Mouse (Mus musculus) embryonic fibroblast, embryonic 13.5 days (primary cell): ENCODE measurements around the gene Ndufs8.

Experiments
- CTCF ChIP-seq: IDR thresholded peaks from 2 replicates; pipeline ENCODE4 v1.5.1; 2011; ENCODE audit warnings: mild to moderate bottlenecking, control low read depth, low read length, moderate library complexity, borderline replicate concordance; ENCODE audit not compliant: insufficient read depth
- POLR2A ChIP-seq: IDR thresholded peaks from 2 replicates; pipeline ENCODE4 v1.6.1; 2011; ENCODE audit warnings: low read depth, mild to moderate bottlenecking, control low read depth, low read length, moderate library complexity

DNA sequence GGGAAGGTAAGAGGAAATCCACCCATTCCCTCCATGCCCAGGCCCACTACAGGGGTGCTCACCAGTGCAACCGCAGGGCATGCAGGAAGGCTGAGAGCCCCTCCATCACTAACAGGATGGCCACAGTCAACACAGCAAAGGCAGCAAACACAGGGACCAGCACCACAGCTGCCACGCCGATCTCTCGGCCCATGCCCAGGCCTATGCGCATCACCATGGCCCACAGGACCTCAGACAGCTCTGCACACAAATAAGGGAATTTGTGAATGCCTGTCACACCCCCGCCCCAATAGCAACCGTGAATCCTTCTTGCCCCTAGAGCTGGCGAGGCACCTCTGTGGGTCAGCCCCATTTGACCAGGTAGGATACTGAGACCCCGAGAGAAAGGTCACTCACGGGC is 16.4 kb downstream of the Ndufs8 start:
- TF ChIP-seq POLR2A, result no peak
- no peak for TF ChIP-seq CTCF
